Mouse (Mus musculus) kidney, adult 10 weeks (tissue): ENCODE data around the gene Ttc34. TPM values are rescaled to one million over a fixed set of nuclear protein-coding genes. Genes with fewer than 3 reads are reported as not detected.

Experiments used
- polyA plus RNA-seq: library from polyadenylated mRNA; stranded (reverse); fragments of 350-450 nt; fragmentation: Illumina TruSeq; extraction: RNeasy Lipid Tissue Mini Kit (QIAGEN cat#74804); gene quantifications from one replicate; pipeline ENCODE4 v1.2.3, GENCODE M21; 2014; ENCODE audit warnings: low read depth, low replicate concordance

Gene Ttc34
- not detected for polyA plus RNA-seq

DNA sequence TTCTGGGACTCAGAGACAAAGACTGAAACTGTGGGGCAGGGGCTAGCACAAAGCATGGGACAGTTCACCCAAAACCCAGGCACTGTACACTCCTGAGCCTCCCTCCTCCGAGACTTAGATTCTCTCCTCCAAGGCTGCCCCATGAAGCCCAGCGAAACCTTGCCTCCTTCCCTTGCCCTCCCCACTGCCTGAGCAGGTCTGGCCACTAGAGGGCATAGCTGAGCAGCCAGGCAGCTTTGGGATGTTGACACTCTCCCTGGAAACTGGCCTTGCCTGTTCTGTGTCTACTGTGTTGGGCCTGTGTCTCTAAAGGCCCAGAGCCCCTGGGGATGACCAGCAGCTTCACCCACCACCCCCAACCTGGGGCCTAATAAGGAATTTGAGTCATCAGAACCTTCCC, at the start of gene Ttc34:
Ttc34 (plus strand) TSS at position 290 of the 400 bp plus-strand sequence.

GRCm38 (mm10) chr4:154869440-154869839, 32.2 kb downstream of the Ttc34 start, which contains the start of gene Mmel1:
Gene Mmel1 (plus strand): TSS chr4:154869585.

DNA sequence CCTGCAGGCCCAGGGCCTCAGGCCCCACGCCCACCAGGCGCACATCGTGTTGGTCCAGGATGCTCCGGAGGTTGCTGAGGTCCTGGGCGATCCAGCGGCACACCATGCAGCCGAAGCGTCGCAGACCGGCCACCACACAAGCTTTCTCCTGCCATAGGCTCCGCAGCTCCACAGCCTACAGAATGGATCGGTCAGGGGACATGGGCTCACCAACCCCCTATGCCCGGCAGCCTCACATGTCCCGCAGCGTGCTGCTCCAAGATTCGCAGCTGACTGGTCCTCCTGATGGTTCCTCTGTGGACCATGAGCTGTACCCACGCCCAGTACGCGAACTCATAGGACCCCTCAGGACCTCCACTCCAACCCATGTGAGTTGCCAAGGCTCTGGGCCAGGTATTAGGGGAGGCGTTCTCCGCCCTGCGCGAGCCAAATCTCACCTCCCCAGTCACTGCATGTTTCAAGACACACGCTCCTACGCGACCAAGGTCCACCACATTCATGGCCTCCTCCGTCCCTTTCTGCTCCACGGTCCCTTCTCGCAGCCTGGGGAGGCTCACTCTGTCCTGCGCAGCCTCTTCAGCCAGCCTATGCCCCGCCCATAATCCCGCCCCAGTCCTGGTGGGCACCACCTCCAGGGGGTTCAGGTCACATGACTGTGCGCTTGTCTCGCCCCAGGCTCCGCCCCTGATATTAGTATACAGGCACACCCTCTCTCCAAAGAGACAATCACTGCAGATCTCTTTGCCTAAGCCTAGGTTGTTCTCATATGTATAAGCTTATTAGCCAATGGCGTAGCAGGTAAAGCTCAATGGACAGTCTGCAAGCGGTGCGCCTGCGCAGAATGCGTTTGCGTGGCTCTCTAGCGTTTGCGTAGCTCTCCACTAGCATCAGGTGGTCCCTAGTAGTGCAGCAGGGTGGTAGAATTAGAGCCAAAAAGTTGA, 61.5 kb downstream of the Ttc34 start, which contains the start of gene Fam213b:
Fam213b (minus strand) TSS at position 630 of the 941 bp plus-strand sequence.

Other genes starting within 250 kb of the Ttc34 start
- gene Prdm16, start 200.6 kb upstream of the Ttc34 start, polyA plus RNA-seq = 2.7 TPM
- not detected for gene Actrt2, start 169.6 kb upstream of the Ttc34 start, polyA plus RNA-seq
- gene Mmel1, start 32.1 kb downstream of the Ttc34 start, polyA plus RNA-seq = not detected
- gene Fam213b, start 61.7 kb downstream of the Ttc34 start, polyA plus RNA-seq = 1.5 TPM
- not detected for gene Tnfrsf14, start 91.1 kb downstream of the Ttc34 start, polyA plus RNA-seq
- not detected for gene Hes5, start 123.5 kb downstream of the Ttc34 start, polyA plus RNA-seq
- 3.4 TPM for gene Pank4, start 126.7 kb downstream of the Ttc34 start, polyA plus RNA-seq
- gene Plch2, start 219.3 kb downstream of the Ttc34 start, polyA plus RNA-seq = not detected
- 3.3 TPM for gene Pex10, start 229.6 kb downstream of the Ttc34 start, polyA plus RNA-seq
- gene Rer1, start 248.9 kb downstream of the Ttc34 start, polyA plus RNA-seq = 312 TPM
- gene Morn1, start 249.1 kb downstream of the Ttc34 start, polyA plus RNA-seq = 0.85 TPM